Mouse (Mus musculus): ENCODE measurements around the gene Taf5.

GRCm38 (mm10) chr19:47046343-47046742 is 21.2 kb upstream of the Taf5 start:
- no peak for TF ChIP-seq POLR2A (IDR thresholded peaks at IDR 0.05; ENCODE audit: low read depth, low read length)
- 0 out of 2 replicates have a peak, but pooled peaks have one; percentile 4 for TF ChIP-seq CTCF (conservative IDR thresholded peaks at IDR 0.05; ENCODE audit: insufficient read depth, insufficient read length, low read depth, low read length)

Measured in kidney, adult 2 months (tissue).